Mouse (Mus musculus): ENCODE measurements at regions not wholly inside any gene's neighbourhood (a gene's known extent, or its start where the extent isn't known, plus 50 kb on each side); places are given as distances from the start of the nearest gene placed in this dataset.
"Not testable (repeated sequence)": the region's sequence is repeated elsewhere in the genome, so short reads cannot be mapped to it uniquely, and the experiment has no call there.

DNA sequence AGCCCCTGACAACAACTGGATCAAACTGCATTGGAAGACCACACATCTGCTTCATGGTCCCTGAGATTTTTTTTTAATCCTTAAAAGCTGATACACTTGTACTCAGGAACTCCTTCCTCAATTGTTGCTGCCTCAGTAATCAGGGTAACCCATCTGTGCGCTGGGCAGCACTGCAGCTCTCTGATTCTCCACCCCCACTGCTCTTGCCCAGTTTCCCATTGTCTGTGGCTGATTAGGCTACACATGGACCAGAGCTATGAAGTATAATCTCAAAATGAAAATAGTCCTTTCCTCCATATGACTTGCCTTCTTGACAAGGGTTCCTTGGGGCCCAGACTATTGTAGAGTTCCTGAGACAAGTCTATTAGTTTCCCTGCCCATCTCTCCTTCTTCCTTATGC, 251.5 kb downstream of the Pten start:
- in situ Hi-C loops (cut with MboI; ENCODE audit: low pct_unique_long_range_greater_than_20kb in 1 of 2, low sequenced_read_pairs in 2 of 2, unreplicated experiment in 1 of 2) = no loop called here

DNA sequence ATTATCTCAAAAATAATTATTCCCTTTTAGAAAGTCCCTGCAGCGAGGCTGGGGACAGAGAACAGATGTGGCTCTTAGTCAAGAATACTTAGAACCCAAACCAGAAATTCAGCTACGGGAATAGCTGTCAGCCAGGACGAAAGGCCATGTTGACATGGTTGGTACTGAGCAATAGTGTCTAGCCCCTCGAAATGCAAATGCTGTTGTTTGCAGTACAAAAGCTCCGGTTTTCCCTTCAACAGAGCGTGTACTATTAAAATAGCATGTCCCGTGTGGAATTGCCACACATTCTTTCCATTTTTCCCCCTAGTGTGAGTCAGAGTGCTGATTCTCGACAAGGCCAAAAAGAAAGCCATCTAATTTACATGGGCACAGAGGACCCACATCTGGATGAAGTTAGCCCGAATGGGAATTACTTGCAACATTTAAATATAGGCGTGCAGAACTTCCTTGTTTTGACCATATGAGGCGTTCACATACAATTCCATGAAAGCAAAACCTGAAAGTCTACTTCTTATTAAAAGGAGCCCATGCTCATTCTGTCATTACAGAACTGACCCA, 253.7 kb downstream of the Pten start:
- in situ Hi-C loops (cut with MboI; ENCODE audit: low pct_unique_long_range_greater_than_20kb in 1 of 2, low sequenced_read_pairs in 2 of 2, unreplicated experiment in 1 of 2) = no loop called here

DNA sequence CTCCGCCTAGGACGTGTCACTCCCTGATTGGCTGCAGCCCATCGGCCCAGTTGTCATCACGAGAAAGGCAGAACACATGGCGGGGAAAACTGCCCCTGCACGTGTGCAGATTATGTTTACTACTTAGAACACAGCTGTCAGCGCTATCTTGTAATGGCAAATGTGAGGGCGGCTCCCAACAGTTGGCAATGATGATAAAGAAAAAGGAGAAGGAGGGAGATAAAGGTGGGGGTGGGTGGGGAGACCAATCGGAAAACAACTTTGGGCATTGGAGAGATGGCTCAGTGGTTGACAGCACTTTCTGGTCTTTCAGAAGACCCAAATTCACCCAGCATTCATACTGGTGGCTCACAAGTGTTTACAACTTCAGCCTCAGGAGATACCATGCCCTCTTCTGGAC, 257.6 kb downstream of the Pten start:
- in situ Hi-C loops (cut with MboI; ENCODE audit: low pct_unique_long_range_greater_than_20kb in 1 of 2, low sequenced_read_pairs in 2 of 2, unreplicated experiment in 1 of 2) = not testable (repeated sequence)

DNA sequence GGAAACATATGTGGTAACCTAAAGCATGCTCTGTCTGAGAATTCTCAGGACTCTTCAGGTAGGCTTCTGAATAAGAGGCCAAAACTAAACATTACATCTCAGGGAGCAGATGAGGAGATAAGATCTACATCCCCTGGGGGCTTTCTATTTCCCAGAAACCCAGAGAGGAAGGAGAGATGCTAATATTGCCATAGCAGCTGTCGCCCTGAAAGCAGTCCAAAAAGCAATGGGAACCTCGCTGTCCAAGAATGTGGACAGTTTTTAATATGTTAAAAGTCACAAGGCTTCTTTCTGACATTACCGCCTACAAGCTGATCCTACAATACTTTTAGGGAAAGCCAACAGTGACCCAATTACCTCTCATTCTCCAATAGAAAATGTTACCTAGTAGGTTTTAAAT, 263.9 kb downstream of the Pten start:
- in situ Hi-C loops (cut with MboI; ENCODE audit: low pct_unique_long_range_greater_than_20kb in 1 of 2, low sequenced_read_pairs in 2 of 2, unreplicated experiment in 1 of 2) = no loop called here

DNA sequence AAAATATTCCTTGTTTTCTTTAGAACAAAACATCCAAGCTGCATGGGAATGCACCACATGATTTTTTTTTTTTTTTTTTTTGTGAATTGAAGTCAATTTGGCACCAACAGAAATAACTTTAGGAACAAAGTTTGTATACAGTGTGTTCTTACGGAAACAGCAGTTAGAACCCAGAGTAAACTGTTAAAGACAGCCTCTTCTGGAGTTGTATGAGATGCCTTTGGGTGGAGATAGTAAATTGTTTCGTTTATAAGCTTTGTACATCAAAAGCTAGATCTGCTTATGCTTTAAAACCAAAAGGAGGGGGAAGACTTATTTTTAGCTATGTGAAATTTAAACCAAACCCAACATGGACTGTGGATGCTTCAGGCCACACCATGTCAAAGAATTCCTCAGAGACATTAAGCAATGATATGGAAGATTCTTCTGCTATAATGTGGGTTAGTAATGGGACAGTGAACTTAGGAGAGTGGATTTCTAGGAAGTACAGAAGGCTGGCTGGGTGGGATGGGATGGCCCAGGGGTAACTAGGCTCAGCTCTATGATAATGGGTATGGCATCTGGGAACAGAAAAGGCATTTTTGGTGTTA, 265.6 kb downstream of the Pten start:
- in situ Hi-C loops (cut with MboI; ENCODE audit: low pct_unique_long_range_greater_than_20kb in 1 of 2, low sequenced_read_pairs in 2 of 2, unreplicated experiment in 1 of 2) = no loop called here

DNA sequence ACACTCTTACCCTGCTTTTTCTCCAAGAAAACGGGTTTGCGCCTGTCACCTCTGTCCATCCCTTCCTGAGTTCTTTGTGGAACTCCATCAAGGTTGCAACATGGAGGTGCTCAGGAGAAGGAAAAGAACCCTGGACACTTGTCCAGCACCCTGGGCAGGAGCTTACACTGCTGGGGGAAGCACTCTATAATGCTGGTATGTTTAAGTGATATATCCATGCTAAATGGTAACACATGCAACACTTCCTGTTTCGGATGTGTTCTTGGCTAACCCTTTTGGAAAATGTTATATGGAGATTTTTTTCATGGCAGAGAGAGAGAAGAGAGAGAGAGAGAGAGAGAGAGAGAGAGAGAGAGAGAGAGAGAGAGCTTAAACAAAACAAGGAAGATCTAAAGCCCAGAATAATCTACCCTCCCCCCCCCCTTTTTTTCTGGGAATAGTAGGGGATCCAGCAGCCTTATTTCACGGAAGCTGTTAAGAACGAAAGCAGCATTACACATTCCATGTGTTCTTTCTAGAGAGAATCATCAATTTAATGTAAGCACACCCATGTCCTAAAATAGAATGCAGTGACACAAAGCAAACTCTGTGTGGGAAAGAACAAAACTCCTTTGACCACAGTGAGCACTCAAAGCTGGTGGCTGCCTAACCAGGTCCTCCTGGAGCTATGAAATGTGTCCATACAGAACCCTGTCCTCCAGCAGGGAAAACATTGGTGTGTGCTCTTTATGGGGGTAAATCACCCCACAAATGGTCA, 272.6 kb downstream of the Pten start:
- in situ Hi-C loops (cut with MboI; ENCODE audit: low pct_unique_long_range_greater_than_20kb in 1 of 2, low sequenced_read_pairs in 2 of 2, unreplicated experiment in 1 of 2) = no loop called here

DNA sequence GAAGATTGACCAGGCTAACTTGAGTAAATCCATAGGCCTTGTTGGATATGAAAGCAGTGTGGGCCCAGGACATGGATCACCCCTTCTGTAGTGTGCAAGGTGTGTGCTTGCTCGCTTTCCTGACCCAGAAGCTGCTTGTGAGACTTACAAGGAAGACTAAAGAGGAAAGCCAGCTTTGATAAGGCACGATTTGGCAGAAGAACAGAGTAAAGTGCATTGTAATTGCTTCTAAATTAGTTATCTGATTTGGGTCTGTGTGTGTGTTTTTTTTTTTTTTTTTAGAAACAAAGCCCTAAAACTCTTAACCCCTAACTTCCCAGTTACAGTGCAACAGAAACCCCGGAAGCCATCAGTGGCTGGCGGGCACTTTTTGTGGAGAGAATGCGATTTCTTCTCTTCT, 283.2 kb downstream of the Pten start:
- in situ Hi-C loops (cut with MboI; ENCODE audit: low pct_unique_long_range_greater_than_20kb in 1 of 2, low sequenced_read_pairs in 2 of 2, unreplicated experiment in 1 of 2) = no loop called here

DNA sequence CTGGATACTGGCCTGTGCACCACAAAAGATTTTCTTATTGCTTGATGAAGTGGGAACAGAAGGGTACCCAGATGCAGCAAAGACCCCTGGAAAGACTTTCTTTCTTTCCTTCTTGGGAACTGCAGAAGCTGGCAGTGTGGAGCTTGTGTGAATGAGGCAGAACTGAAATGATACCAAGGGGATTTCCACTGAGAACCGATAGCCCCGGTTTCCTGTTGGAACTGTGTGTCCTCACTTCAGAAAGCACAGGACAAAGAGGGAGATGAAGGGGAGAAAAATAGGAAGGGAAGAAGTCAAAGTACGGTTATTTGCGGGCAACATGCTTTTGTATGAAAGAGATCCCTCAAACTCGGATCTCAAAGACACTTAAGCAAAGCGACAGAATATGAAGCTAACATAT, 283.7 kb downstream of the Pten start:
- in situ Hi-C loops (cut with MboI; ENCODE audit: low pct_unique_long_range_greater_than_20kb in 1 of 2, low sequenced_read_pairs in 2 of 2, unreplicated experiment in 1 of 2) = no loop called here

DNA sequence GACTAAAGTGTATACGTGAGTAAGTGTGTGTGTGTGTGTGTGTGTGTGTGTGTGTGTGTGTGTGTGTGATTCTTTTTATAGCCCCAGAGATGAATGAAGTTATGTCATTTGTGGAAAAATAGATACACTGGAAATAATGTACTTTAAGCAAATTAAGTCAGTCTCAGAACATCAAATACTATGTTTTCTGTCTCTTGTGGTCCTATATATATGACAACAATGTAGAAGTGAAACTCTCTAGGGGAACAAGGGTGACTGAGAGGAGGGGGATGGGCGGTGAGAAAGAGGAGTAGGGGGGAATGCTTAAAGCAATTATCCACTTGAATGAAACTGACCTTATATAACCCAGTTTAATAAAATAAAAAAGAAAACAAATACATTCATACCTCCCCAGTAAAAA, 285.5 kb downstream of the Pten start:
- in situ Hi-C loops (cut with MboI; ENCODE audit: low pct_unique_long_range_greater_than_20kb in 1 of 2, low sequenced_read_pairs in 2 of 2, unreplicated experiment in 1 of 2) = no loop called here

DNA sequence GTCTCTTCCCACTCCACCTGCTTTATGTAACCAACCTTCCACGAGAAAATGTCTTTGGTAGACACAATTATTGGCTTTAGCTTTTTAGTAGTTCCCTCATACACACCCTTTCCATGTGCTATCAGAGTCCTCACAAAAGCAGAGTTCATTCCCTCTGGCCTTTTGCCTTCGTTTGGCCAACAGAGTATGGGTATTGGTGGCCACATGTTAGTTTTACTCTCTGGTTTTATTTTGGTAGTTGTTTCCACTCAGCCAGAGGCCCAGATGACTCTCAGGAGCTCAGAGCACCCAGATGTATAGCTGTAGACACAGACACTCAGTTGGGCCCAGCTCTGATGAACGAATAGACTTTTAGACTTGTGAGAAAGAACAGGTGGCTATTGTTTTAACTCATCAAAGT, 286.4 kb downstream of the Pten start:
- in situ Hi-C loops (cut with MboI; ENCODE audit: low pct_unique_long_range_greater_than_20kb in 1 of 2, low sequenced_read_pairs in 2 of 2, unreplicated experiment in 1 of 2) = no loop called here

DNA sequence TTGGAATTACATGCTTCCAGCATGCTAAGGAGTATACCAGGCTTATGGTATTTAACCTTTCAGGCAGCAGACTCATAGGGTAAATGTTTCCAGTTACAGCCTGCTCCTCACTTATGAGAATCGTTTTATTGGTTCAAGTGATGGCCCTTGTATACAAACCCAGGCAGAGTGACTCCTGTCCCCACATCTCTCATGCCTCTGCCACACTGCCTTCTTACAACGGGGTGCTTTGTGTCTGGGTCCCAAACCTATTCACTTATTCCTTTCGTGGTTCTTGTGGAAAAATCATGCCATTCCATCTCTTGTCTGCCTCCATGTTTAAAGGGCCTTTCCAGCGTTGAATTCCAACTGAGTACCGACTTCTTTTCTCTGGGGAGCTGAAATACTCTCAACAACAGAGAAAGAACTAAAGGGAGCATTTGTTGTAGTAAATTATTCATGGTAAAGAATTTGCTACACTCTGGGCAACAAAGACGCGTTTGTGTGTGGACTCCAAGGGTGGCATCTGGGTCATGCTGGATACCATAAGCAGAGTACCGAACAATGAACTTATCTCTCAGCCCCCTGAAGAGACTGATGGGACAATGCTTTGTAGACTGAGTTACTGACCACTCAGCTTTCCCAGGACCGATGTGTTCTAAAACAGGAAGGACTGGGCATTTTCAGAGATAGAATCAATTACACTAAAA, 291.6 kb downstream of the Pten start:
- in situ Hi-C loops (cut with MboI; ENCODE audit: low pct_unique_long_range_greater_than_20kb in 1 of 2, low sequenced_read_pairs in 2 of 2, unreplicated experiment in 1 of 2) = no loop called here

DNA sequence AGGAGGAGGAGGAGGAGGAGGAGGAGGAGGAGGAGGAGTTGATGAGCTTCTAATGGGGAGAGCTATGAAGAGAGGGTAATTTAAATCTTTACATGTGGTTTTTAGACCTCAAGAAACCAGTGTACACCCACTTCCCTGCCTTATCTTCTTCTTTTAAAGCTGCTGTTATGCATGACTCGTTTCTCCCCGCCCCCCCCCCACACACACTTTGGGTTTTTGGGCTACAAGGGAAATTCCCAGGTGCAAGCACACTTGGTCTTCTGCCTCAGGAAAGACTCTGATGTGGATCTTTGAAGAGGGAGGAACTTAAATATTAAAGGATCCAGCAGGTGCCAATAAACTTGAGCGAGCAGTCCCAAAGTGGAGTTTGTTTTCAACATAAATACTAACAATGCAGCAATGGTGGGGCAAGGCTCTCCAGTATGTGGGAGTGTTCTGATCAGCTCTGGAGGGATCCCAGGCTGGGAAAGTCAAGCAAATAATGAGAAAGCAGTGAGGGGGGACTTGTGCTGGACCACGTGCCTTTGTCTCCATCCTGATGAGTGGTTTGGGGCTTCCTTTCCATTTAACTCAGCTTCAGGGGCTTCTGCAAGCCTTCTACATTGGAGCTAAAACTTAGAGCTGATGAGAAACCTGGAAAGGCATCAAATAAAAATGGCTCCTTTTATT, 296.0 kb downstream of the Pten start:
- in situ Hi-C loops (cut with MboI; ENCODE audit: low pct_unique_long_range_greater_than_20kb in 1 of 2, low sequenced_read_pairs in 2 of 2, unreplicated experiment in 1 of 2) = no loop called here

DNA sequence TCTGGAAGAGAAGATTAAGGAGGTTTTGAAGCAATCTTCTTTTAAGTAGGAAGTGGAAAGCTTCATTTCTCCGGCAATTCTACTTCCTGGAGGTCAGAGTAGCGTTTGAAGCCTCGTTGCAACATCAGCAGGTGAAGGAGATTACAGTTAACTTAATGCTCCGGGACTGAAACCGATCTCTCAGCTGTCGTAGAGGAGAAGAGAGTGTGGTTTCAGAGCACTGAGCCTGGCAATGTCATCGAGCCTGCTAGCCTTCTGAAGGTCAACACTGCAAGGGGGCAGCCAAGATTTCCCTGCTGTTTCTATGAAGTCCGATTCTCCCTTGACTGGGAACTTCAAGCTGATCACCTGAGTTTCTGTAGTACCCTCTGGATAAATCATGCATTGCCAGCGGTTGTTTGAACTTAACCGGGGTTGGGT, 299.1 kb downstream of the Pten start:
- in situ Hi-C loops (cut with MboI; ENCODE audit: low pct_unique_long_range_greater_than_20kb in 1 of 2, low sequenced_read_pairs in 2 of 2, unreplicated experiment in 1 of 2) = no loop called here

DNA sequence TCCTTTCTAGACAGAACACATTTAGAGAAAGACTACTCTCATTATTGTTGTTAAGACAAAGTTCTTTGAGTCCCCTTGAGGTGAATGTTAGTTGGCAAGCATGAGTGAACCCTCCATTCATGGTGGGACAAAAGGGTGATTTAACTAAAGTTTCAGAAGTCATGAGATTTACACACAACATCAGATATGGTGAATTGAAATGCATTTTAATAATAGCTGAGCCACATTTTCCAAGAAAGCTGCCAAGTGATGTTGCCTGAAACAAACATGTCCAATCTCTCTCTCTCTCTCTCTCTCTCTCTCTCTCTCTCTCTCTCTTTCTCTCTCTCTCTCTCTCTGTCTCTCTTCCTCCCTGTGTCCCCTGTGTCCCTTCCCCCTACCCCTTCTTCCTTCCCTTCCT, 303.7 kb downstream of the Pten start:
- in situ Hi-C loops (cut with MboI; ENCODE audit: low pct_unique_long_range_greater_than_20kb in 1 of 2, low sequenced_read_pairs in 2 of 2, unreplicated experiment in 1 of 2) = no loop called here

DNA sequence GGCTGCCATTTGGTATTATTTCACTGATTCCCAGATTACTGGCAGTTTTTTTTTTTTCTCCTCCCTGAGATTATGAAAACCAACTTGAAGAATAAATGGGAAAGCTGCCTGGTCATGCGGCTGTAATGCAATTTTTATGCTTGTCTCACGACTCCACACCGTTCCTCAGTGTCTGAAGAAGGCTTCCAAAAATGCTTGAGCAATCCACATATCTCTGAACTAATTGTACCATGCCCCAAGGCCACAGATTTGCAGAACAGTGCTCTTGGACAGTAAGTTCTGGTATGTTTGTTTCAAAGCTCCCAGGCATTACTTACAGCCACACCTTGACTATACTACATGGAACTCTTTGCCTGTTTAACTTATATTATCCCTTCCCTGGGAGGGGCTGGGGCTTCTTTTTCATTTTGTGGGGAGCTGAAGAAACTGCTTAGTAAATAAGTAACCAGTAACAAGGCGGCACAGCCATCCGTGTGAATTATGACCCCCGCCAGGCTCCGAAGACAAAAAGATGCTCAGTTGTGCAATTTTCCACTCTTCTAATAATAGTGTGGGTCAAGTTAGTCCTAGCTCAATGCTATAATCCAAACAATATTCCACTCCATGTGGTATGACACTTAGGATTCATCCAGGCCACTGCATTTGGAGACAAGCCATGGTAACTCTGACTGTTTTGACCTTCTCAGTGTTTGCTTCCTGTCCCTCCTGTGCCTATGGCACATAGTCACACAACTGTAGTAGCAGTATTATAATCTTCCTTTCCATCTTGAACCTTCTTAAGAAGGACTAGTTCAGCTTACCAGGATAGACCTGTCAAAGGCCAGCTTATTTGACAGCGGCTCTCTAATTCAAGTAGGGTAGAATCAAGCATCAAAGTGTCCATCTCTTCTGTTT, 305.1 kb downstream of the Pten start:
- in situ Hi-C loops (cut with MboI; ENCODE audit: low pct_unique_long_range_greater_than_20kb in 1 of 2, low sequenced_read_pairs in 2 of 2, unreplicated experiment in 1 of 2) = no loop called here

DNA sequence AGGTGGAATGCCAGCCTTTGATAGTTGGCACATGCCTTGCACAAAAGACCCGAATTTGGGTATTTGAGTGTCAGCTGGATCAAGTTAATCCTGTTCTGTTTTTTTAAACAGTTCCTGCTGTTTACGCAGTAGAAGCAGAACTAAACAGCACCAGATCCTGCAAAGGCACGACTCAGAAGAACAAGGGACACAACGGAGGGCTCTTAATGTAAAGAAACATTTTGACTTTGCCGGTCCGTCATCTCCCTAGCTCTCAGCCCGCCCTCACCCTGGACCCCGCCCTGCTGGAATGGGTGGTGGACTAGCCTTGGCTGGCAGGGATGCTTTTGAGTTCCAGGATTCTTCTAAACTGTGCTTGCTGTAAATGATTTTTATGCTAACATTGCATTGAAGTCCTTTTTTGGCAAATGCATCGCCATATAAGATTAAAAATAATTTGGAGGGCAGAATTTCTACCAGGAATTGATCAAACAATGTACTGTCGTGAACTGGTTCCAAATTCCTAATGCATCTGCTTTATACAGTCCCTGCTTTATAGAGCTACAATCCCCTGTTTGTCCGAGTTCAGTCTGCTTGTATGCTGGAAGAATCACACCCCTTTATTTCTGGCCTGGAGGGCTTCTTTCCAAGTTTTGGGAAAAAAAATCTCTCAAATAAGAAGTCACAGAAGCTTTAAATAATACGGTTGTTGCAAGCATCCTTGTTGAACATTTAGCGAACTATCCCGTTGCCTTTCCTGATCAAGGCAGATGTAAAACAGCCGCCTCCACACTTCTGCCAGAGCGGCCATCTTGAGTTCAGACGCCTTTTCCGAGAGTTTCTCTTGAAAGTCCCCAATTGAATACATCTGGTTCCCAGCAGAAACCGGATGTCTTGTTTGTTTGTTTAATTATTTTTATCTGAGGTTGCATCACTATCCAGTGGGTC, 308.2 kb downstream of the Pten start:
- in situ Hi-C loops (cut with MboI; ENCODE audit: low pct_unique_long_range_greater_than_20kb in 1 of 2, low sequenced_read_pairs in 2 of 2, unreplicated experiment in 1 of 2) = no loop called here

DNA sequence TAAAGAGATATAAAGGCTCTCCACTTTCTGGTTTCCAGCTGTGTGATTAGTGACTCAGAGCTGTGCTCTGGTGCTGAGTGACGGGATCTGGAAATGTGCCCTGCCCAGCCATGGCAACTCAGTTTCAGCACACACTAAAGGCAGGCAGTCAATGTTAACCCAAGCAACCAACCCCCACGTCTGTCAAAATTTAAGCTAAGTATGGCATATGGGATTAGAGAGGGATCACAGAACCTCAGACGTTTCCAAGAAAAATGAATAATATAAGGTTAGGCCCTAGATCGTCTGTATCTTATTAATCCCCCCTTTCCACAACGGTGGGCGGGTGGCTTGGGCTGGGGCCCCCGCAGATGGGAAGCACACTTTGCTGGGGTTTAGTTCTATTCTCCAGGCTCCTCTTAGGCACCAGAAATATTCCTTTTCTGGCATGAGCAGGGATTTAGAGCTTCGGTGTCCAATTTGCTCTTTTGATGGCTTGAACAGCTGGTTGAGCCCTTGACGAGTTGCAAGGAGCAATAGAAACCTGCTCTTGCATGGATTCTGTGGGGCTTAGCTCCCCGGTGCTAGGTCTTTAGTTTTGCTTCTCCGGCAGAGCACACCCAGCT, 311.2 kb downstream of the Pten start:
- in situ Hi-C loops (cut with MboI; ENCODE audit: low pct_unique_long_range_greater_than_20kb in 1 of 2, low sequenced_read_pairs in 2 of 2, unreplicated experiment in 1 of 2) = no loop called here
